Mouse (Mus musculus) c-Kit-positive CD71-positive TER-119-negative erythroid progenitor cells, embryonic 14.5 days (primary cell): Measurements from ENCODE around the gene Gse1.

Experiments
- DNase-seq: peaks from one replicate; pipeline ENCODE4 v3.0.0-alpha.2; 2013; ENCODE audit warnings: low read depth

Gene Gse1

GRCm38 (mm10) chr8:120403606-120404269 lies 175.5 kb downstream of the Gse1 start:
- DNase-seq, result no peak

DNA sequence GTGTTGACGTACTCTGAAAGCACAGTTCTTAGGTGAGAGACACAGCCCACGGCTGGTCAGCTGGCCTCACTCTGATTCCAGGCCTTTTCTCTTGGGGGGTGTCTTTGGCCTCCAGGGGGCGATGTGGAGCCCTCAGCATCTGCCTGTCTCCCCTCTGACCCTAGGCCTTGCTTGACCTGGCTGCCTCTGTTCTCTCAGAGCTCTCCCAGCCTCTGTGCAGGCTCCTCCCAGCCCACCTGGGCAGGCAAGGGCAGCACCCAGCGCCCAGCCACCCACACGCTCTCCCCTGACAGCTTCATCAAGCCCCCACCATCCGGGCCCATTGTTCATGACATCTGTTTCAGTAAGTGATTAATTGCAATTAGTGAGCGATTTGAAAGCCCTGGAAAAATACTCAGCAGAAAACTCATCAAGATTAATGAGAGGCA lies 176.4 kb downstream of the Gse1 start:
- peak; percentile 36 for DNase-seq

DNA sequence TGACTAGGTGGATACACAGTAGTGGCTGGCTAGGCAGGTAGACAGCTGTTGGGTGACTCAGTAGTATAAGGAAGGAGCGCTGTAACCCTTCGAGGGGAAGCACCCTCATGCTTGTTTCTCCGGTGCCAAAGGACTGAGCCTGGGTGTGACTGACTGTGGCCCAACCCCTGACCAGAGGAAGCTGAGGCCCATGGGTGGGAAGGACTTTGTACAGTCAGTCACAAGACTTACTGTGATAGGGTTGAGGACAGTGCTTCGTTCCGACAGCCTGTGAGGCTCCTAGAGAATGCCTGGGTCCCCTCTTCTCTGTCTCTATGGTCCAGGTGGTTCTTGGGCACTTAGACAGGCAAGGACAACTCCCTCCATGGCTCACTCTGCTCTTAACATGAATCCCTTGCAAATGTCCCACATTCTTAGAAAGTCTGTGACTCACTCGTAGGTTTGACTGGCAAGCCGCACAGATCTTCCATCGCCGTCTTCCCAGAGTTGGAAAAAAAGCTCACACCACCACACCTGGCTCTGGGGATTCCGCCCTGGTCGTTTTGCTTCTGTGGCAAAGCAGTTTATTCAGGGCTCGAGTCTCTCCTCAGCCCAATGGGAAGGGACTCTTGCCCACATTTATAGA lies 177.9 kb downstream of the Gse1 start:
- DNase-seq, result no peak

DNA sequence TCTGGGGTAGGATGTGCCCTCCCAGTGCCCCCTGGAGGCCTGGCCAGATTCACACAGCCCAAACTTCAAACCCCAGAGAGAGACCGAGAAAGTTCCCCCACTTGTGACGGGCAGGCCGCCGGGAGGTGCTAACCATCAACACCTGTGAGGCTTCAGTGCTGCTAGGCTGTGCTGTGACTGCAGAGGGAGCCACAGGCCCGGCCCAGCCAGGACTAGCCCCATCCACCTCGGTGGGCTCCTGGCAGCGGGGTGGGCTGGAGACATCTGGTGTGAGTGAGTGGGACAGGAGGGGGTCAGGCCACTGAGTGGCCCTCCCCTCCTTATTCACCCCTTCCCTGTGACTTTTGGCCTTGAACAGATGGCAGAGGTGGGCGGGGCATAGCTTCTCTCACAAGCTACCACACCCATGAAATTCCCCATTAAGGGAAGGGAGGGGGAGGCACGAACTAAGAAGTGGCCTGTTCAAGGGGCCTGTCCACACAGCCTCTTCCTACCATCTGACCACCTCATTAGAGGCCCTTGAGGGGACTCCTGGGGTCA lies 179.5 kb downstream of the Gse1 start:
- DNase-seq, result peak; percentile 34

GRCm38 (mm10) chr8:120408241-120409215 lies 180.3 kb downstream of the Gse1 start:
- DNase-seq, result no peak

GRCm38 (mm10) chr8:120409371-120410013 lies 181.2 kb downstream of the Gse1 start:
- no peak for DNase-seq

GRCm38 (mm10) chr8:120411059-120411458 lies 182.8 kb downstream of the Gse1 start:
- DNase-seq, result no peak

- no peak for DNase-seq
Observed at GRCm38 (mm10) chr8:120411862-120412261, 183.6 kb downstream of the Gse1 start.

- DNase-seq, result no peak
Observed at GRCm38 (mm10) chr8:120412357-120412756, 184.1 kb downstream of the Gse1 start.

DNA sequence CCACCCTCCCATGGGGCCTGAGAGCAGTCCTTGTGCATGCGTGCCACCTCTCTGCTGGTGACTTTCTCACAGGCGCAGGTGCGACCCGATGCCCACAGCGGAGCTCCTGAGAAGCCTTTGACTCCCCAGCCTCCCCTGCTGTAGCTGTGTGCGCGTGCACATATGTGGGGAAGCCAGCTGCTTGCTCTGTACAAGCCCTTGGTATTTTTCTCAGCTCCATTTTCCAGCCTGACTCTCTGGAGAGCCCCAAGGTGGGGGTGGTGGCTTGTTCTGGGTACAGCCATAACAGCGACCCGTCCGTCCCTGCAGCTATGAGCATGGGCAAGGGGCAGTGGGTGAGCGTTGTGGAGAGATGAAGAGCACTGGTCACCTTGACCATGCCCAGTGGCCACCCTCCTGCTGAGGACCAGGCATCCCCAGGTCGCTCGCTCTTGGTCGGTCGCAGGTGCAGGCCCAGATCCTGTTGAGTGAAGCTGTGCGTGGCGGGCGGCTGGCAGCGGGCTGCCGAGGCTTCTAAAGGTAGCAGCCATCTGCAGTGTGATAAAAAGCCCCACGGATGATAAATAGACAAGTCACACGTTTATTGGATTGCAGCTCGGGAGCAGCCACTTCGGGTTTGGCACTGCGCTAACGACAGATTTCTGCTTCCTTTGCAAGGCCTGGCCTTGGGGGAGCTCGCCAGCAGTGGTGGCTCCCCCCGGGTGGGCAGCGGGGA lies 184.8 kb downstream of the Gse1 start:
- DNase-seq, result no peak

DNA sequence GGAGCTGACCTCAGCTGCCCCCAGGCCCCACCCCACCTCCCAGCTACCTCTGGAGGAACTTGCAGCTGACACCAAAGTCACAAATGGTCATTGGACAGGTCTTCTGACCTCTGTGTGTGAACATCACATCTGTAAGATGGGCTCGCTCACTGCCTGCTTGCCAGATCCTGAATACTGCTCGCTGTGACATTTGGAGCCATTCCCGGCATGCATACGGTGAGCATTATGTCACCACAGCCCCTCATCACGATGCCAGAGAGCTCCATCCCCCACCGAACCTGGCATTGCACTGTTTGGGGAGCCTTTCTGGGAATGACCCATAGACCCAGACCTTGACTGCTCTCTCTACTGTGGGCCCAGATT lies 185.4 kb downstream of the Gse1 start:
- no peak for DNase-seq

DNA sequence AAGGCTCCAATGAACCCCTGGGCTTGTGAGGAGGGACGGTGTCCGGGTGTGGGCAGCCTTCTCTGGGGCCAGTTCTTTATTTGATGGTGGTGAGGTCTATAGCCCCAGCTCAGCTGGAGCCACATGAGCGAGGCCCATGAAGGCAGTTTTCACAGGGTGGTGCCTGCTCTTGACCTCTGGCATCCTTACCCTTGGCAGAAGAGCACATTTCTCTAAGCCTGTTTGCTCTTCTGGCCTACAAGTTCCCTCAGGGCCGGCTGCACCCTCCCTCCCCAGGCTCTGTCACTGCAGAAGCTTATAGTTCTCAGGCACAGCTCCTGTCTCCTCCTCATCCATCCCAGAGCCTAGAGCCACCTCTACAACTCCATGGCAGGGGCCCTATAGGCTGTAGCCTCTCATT lies 186.0 kb downstream of the Gse1 start:
- no peak for DNase-seq

GRCm38 (mm10) chr8:120415474-120415873 lies 187.2 kb downstream of the Gse1 start:
- no peak for DNase-seq

DNA sequence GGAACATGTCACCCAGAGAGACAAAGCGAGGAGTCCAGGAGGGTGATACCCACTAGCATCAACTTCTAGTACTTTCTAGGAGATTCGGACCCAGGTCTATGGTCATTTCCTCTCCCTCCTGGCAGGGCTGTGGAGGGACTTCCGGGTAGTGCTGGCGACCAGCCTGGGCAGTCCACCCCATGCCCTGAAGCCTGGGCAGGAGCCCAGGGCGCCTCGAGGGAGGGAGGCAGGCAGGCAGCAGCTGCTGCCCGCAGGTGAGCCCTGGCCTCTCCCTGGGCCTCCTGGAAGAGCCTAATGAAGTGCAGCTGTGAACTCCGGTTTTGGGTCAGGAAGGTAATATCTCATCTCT lies 187.9 kb downstream of the Gse1 start:
- DNase-seq, result no peak

DNA sequence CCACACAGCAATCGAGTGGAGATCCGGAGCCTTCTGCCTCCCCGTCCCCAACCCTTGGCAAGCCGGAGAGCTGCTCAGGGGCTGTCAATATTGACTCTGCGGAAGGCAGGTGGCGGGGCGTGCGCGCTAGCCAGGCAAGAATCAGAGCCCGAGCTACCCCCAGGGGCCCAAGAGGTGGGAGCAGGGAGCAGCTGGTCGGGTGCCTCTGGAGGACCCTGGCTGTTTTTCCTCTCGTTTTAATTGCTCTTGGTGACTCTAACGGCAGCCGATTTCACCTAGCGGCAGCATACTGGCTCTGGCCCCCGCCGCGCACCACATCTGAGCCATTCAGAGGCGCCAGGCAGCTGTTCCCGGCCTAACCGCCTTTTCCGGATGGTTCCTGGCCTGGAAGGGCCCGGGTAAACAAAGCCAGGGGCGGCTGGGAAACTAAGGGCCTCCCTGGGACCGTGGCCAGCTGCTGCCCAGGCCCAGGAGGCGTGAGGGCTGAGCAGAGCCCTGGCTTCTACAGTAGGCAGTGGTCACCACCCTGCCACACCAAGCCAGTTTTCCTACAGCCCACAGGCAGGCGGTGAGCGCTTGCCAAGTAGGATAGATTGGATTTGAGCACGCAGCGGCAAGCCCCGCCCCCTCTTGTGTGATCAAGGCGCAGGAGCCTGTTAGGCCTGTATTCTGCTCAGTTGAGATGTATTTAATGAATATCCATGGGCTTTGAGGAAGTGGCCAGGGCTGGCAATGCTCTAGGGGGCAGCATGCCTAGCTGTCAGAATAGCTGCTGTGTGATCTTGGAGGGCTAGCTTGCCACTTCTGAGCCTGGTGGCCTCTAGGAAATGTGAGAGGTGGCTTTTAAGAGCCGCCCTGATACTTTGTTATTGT lies 188.5 kb downstream of the Gse1 start:
- DNase-seq, result no peak

DNA sequence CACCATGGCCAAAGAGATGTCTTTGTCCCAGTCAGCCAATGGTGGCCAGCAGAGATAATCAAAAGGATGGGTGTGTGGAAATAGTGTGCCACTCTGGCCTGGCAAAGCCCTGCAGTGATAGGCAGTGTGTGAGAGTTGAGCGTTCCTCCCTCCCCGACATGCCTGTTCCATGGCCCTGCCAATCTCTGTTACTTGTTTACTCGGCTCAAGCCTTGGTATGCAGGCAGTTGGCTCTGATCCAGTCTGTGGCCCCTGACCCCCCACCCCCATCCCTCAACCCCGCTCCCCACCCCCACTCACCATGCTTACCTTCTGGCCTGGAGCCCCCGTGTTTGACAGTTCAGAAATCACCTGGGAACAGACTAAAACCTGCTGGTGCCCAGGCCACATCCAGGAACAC lies 189.9 kb downstream of the Gse1 start:
- DNase-seq, result no peak

GRCm38 (mm10) chr8:120419675-120420074 lies 191.4 kb downstream of the Gse1 start:
- DNase-seq, result no peak

- DNase-seq, result no peak
Observed at GRCm38 (mm10) chr8:120420226-120420625, 192.0 kb downstream of the Gse1 start.

GRCm38 (mm10) chr8:120421638-120422037 lies 193.4 kb downstream of the Gse1 start:
- DNase-seq, result no peak

- DNase-seq, result no peak
Observed at GRCm38 (mm10) chr8:120422236-120422635, 194.0 kb downstream of the Gse1 start.

GRCm38 (mm10) chr8:120423576-120423975 lies 195.3 kb downstream of the Gse1 start:
- DNase-seq, result no peak
